In genomic region chr12:80863370-80863769, GRCm38 (mm10) we compare ENCODE assay signal across 9 mouse cellular contexts.
DNase-seq lines count a peak whose midpoint lies in the region; ATAC-seq and TF ChIP-seq lines count a peak whose summit lies in the region.
"Had no signal": no experiment of that assay in that cellular context is flagged by ENCODE, and none has a peak within 500 bp of the region (broad histone marks: within the 10 kb centered on the region; RNA-seq: fewer than 3 reads in every experiment).

No protein-coding gene starts in this region.

- H3K4me3 ChIP-seq in hindbrain, embryonic 12.5 days, result no peak overlapping the region
- no peak overlapping the region for H3K4me3 ChIP-seq in hindbrain, embryonic 11.5 days (ENCODE audit: low read depth, low read length)
- H3K4me3 ChIP-seq in stomach, embryonic 16.5 days (replicated peaks; ENCODE audit: low read length), result no peak overlapping the region
- H3K4me3 ChIP-seq in stomach, postnatal 0 days (ENCODE audit: low read depth, low read length), result no peak overlapping the region
- H3K4me3 ChIP-seq in forebrain, embryonic 14.5 days (ENCODE audit: low read depth, low read length), result no peak overlapping the region
- H3K4me3 ChIP-seq: forebrain, embryonic 15.5 days had no signal

- no peaks in the 10 kb centered on the region for H3K27me3 ChIP-seq in hindbrain, embryonic 12.5 days
- no peaks in the 10 kb centered on the region for H3K27me3 ChIP-seq in hindbrain, embryonic 11.5 days (ENCODE audit: control insufficient read depth, insufficient read depth, low read length)
- no peaks in the 10 kb centered on the region for H3K27me3 ChIP-seq in stomach, embryonic 16.5 days (ENCODE audit: control insufficient read depth, insufficient read depth, low read length)
- H3K27me3 ChIP-seq in stomach, postnatal 0 days (ENCODE audit: control insufficient read depth, insufficient read depth, low read length), result no peaks in the 10 kb centered on the region
- no peaks in the 10 kb centered on the region for H3K27me3 ChIP-seq in forebrain, embryonic 14.5 days (replicated peaks; ENCODE audit: control insufficient read depth, insufficient read depth, low read length)
- H3K27me3 ChIP-seq: forebrain, embryonic 15.5 days had no signal

- H3K4me1 ChIP-seq in hindbrain, embryonic 12.5 days, result peaks cover 23% of the 10 kb centered on the region
- peaks cover under 1% of the 10 kb centered on the region for H3K4me1 ChIP-seq in hindbrain, embryonic 11.5 days (replicated peaks; ENCODE audit: control insufficient read depth, insufficient read depth, low read length)
- 0 out of 2 replicates have a peak, but pooled peaks cover 6% of the 10 kb centered on the region for H3K4me1 ChIP-seq in stomach, embryonic 16.5 days (ENCODE audit: control insufficient read depth, insufficient read depth, low read length)
- H3K4me1 ChIP-seq in stomach, postnatal 0 days (replicated peaks; ENCODE audit: control insufficient read depth, insufficient read depth), result no peaks in the 10 kb centered on the region
- H3K4me1 ChIP-seq in forebrain, embryonic 14.5 days (ENCODE audit: control insufficient read depth, insufficient read depth, low read length), result peaks cover 7% of the 10 kb centered on the region

- DNase-seq in hindbrain, embryonic 11.5 days (ENCODE audit: low spot score), result no peak
- DNase-seq in stomach, postnatal 0 days (ENCODE audit: low spot score), result no peak
- peak; percentile 51 to 64 for DNase-seq in kidney, postnatal 36 days
- no peak for DNase-seq in urinary bladder, postnatal 36 days (ENCODE audit: low spot score in 2 of 2)
- no peak for DNase-seq in forebrain, embryonic 14.5 days (ENCODE audit: low spot score)

- H3K9me3 ChIP-seq in hindbrain, embryonic 12.5 days (replicated peaks), result no peaks in the 10 kb centered on the region
- H3K9me3 ChIP-seq in hindbrain, embryonic 11.5 days (ENCODE audit: control insufficient read depth, low read length), result no peaks in the 10 kb centered on the region
- H3K9me3 ChIP-seq in stomach, embryonic 16.5 days (replicated peaks; ENCODE audit: control insufficient read depth, low read length), result no peaks in the 10 kb centered on the region
- H3K9me3 ChIP-seq in stomach, postnatal 0 days (ENCODE audit: control insufficient read depth, low read length), result no peaks in the 10 kb centered on the region
- no peaks in the 10 kb centered on the region for H3K9me3 ChIP-seq in forebrain, embryonic 14.5 days (replicated peaks; ENCODE audit: control insufficient read depth, low read length)
- H3K9me3 ChIP-seq: forebrain, embryonic 15.5 days had no signal

- no peaks in the 10 kb centered on the region for H3K36me3 ChIP-seq in hindbrain, embryonic 12.5 days
- H3K36me3 ChIP-seq in hindbrain, embryonic 11.5 days (ENCODE audit: control insufficient read depth, insufficient read depth, low read length), result no peaks in the 10 kb centered on the region
- no peaks in the 10 kb centered on the region for H3K36me3 ChIP-seq in stomach, embryonic 16.5 days (ENCODE audit: control insufficient read depth, insufficient read depth, low read length)
- H3K36me3 ChIP-seq in stomach, postnatal 0 days (ENCODE audit: control insufficient read depth, insufficient read depth, low read length), result no peaks in the 10 kb centered on the region
- H3K36me3 ChIP-seq in forebrain, embryonic 14.5 days (ENCODE audit: control insufficient read depth, insufficient read depth, low read length), result no peaks in the 10 kb centered on the region
- H3K36me3 ChIP-seq: forebrain, embryonic 15.5 days had no signal

- TF ChIP-seq EP300 in stomach, postnatal 0 days (optimal IDR thresholded peaks at IDR 0.05), result no peak

- 55% methylated on average over 2 of the region's 2 CpGs for WGBS in hindbrain, embryonic 12.5 days
- WGBS in hindbrain, embryonic 11.5 days, result 69% methylated on average over 2 of the region's 2 CpGs
- WGBS in stomach, embryonic 16.5 days, result 72% methylated on average over 2 of the region's 2 CpGs
- WGBS in stomach, postnatal 0 days, result 71% methylated on average over 2 of the region's 2 CpGs
- WGBS in forebrain, embryonic 14.5 days, result 83% methylated on average over 2 of the region's 2 CpGs

- peak overlapping the region; percentile 35; the same call in 1 of the 2 replicates for H3K27ac ChIP-seq in hindbrain, embryonic 12.5 days
- H3K27ac ChIP-seq in hindbrain, embryonic 11.5 days (ENCODE audit: low read depth, low read length), result no peak overlapping the region
- H3K27ac ChIP-seq in stomach, embryonic 16.5 days (ENCODE audit: low read length), result peak overlapping the region; percentile 16; the same call in 1 of the 2 replicates
- H3K27ac ChIP-seq in stomach, postnatal 0 days (replicated peaks), result no peak overlapping the region
- no peak overlapping the region for H3K27ac ChIP-seq in forebrain, embryonic 14.5 days (ENCODE audit: low read depth, low read length)
- H3K27ac ChIP-seq: forebrain, embryonic 15.5 days had no signal

- no peak overlapping the region for H3K4me2 ChIP-seq in hindbrain, embryonic 12.5 days (replicated peaks)
- H3K4me2 ChIP-seq in hindbrain, embryonic 11.5 days (replicated peaks; ENCODE audit: low read depth, low read length), result no peak overlapping the region
- no peak overlapping the region for H3K4me2 ChIP-seq in stomach, embryonic 16.5 days (ENCODE audit: low read depth, low read length)
- no peak overlapping the region for H3K4me2 ChIP-seq in stomach, postnatal 0 days (replicated peaks; ENCODE audit: low read depth)
- no peak overlapping the region for H3K4me2 ChIP-seq in forebrain, embryonic 14.5 days (ENCODE audit: low read length)
- H3K4me2 ChIP-seq: forebrain, embryonic 15.5 days had no signal

- no peak for ATAC-seq in hindbrain, embryonic 12.5 days (ENCODE audit: low FRiP score)
- no peak for ATAC-seq in hindbrain, embryonic 11.5 days (ENCODE audit: low FRiP score)
- no peak for ATAC-seq in stomach, embryonic 16.5 days (ENCODE audit: insufficient read depth, low FRiP score)
- no peak for ATAC-seq in stomach, postnatal 0 days (ENCODE audit: low FRiP score, low TSS enrichment)
- no peak for ATAC-seq in forebrain, embryonic 14.5 days
- ATAC-seq: activated CD4-positive, CD25-positive, alpha-beta regulatory T cell, adult 4 months; forebrain, embryonic 15.5 days had no signal

- H3K9ac ChIP-seq in hindbrain, embryonic 12.5 days, result no peak overlapping the region
- no peak overlapping the region for H3K9ac ChIP-seq in hindbrain, embryonic 11.5 days (ENCODE audit: low read depth, low read length)
- no peak overlapping the region for H3K9ac ChIP-seq in stomach, embryonic 16.5 days (ENCODE audit: low read length)
- H3K9ac ChIP-seq in stomach, postnatal 0 days (ENCODE audit: low read length), result no peak overlapping the region
- no peak overlapping the region for H3K9ac ChIP-seq in forebrain, embryonic 14.5 days (ENCODE audit: low read length)
- H3K9ac ChIP-seq: forebrain, embryonic 15.5 days had no signal

- TF ChIP-seq CTCF in stomach, postnatal 0 days (IDR thresholded peaks at IDR 0.05; ENCODE audit: low read depth), result no peak

Comparison
In these comparisons a context has a peak if more than half of its experiments do, and no peak if none do; other contexts are left out.
1. H3K27ac ChIP-seq: peak in hindbrain, embryonic 12.5 days (single experiment) and stomach, embryonic 16.5 days (single experiment); none in hindbrain, embryonic 11.5 days (single experiment), stomach, postnatal 0 days (single experiment) and forebrain, embryonic 14.5 days (single experiment).
2. DNase-seq: peak in kidney, postnatal 36 days (2 of 2); none in hindbrain, embryonic 11.5 days (single experiment), stomach, postnatal 0 days (single experiment), urinary bladder, postnatal 36 days (0 of 2) and forebrain, embryonic 14.5 days (single experiment).